Mouse (Mus musculus): Measurements from ENCODE around the gene Sftpa1. TPM values are rescaled to one million over a fixed set of nuclear protein-coding genes. Genes with fewer than 3 reads are reported as not detected.

Gene Sftpa1
- polyA plus RNA-seq, 1 experiment from 2014 or later = not detected

DNA sequence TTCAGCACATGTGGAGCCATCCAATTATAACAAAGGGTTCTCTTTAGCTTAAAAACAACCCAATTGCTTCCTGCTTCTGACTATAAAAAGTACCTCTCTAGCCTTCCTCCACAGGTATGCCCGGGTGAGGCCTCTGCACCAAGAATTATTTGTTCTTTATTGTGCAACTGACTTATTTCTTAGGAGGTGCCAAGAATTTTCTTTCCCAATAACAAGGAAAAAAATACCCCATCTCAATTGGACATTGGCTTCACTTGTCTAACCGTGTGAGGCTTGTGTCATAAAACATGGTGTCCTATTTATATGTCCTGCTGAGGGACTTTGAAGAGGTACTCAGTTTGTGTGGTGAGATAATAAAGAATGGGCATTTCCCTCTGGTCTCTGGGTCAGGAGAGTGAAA lies 38.9 kb downstream of the Sftpa1 start:
- WGBS = 83% methylated on average over 2 of the region's 2 CpGs
- no peaks in the 10 kb centered on the region for H3K9me3 ChIP-seq (ENCODE audit: control insufficient read depth, low read length)
- no peak for DNase-seq (ENCODE audit: low spot score)
- no peak for ATAC-seq (ENCODE audit: low read depth)
- H3K36me3 ChIP-seq (ENCODE audit: control insufficient read depth, insufficient read depth, low read length) = no peaks in the 10 kb centered on the region
- no peak overlapping the region for H3K4me3 ChIP-seq (ENCODE audit: low read depth, low read length)
- no peaks in the 10 kb centered on the region for H3K27me3 ChIP-seq (replicated peaks; ENCODE audit: control insufficient read depth, insufficient read depth, low read length)
- H3K9ac ChIP-seq (ENCODE audit: low read depth, low read length) = no peak overlapping the region
- no peaks in the 10 kb centered on the region for H3K4me1 ChIP-seq (ENCODE audit: control insufficient read depth, insufficient read depth, low read length)
- no peak overlapping the region for H3K27ac ChIP-seq (replicated peaks; ENCODE audit: low read depth, low read length)
- H3K4me2 ChIP-seq (ENCODE audit: low read depth, low read length) = no peak overlapping the region

DNA sequence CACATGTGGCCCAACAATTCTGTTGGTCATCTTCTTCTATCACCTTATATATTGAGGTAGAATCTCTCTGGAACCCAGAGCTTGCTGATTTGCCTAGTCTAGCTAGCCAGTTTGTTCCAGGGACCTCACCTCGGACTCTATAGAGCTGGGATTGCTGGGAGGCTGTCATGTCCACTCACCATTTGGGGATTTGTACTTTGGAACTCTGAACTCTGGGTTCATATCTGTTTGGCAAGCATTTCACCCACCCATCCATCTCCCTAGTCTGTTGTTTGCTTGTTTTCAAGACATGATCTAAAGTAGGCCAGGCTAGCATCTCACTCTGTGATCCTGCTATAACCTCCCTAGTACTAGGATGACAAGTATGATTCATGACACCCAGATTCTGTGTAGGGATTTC lies 43.2 kb downstream of the Sftpa1 start:
- 53% methylated on average over 1 of the region's 1 CpGs for WGBS
- no peak overlapping the region for H3K9ac ChIP-seq (ENCODE audit: low read depth, low read length)
- H3K4me1 ChIP-seq (ENCODE audit: control insufficient read depth, insufficient read depth, low read length) = no peaks in the 10 kb centered on the region
- no peak overlapping the region for H3K4me3 ChIP-seq (ENCODE audit: low read depth, low read length)
- H3K27me3 ChIP-seq (replicated peaks; ENCODE audit: control insufficient read depth, insufficient read depth, low read length) = no peaks in the 10 kb centered on the region
- no peak overlapping the region for H3K4me2 ChIP-seq (ENCODE audit: low read depth, low read length)
- no peaks in the 10 kb centered on the region for H3K36me3 ChIP-seq (ENCODE audit: control insufficient read depth, insufficient read depth, low read length)
- DNase-seq (ENCODE audit: low spot score) (no peak), ATAC-seq (ENCODE audit: low read depth) (no peak)
- H3K27ac ChIP-seq (replicated peaks; ENCODE audit: low read depth, low read length) = no peak overlapping the region
- no peaks in the 10 kb centered on the region for H3K9me3 ChIP-seq (ENCODE audit: control insufficient read depth, low read length)

DNA sequence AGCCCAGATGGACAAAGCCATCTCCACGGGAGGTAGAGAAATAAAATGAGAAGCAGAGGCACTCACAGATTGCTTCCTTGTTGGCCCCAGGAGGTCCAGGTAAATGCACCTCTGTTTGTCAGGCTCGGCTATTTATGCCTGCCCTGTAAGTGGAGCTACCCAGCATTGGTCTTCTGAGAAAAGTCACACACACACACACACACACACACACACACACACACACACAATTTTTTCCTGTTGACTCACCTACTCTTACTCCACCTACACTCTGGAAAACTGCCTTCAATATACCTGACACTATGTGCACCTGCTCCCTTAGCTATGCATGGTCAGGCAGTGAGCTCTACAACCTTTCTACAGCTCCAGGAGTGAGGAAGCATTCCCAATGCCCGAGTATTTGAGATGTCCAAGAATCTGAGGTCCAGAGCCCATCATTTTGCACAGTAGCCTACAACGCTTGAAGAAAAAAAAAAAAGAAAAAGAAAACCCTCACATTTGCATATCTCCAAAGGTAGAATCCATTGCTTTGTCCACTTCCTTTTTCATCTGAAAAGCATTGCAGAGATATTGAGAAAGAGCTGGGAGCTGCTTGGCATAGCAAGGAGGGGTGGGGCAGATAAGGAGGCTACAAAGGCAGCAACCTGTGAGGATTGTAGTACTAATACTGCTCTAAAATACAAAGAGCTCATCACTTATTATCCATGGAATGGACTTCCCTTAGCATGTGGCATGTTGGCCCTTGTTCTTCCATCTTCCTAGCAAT lies 53.7 kb downstream of the Sftpa1 start, which contains the start of gene Sftpd:
Sftpd (minus strand) TSS at position 91 of the 763 bp plus-strand sequence.
- no peaks in the 10 kb centered on the region for H3K9me3 ChIP-seq (ENCODE audit: control insufficient read depth, low read length)
- no peaks in the 10 kb centered on the region for H3K4me1 ChIP-seq (ENCODE audit: control insufficient read depth, insufficient read depth, low read length)
- H3K4me2 ChIP-seq (ENCODE audit: low read depth, low read length) = no peak within 1 kb of the TSS
- H3K4me3 ChIP-seq (ENCODE audit: low read depth, low read length) = no peak within 1 kb of the TSS
- no peak within 1 kb of the TSS for H3K9ac ChIP-seq (ENCODE audit: low read depth, low read length)
- no peak within 1 kb of the TSS for H3K27ac ChIP-seq (replicated peaks; ENCODE audit: low read depth, low read length)
- no peaks in the 10 kb centered on the region for H3K36me3 ChIP-seq (ENCODE audit: control insufficient read depth, insufficient read depth, low read length)
- no peaks in the 10 kb centered on the region for H3K27me3 ChIP-seq (replicated peaks; ENCODE audit: control insufficient read depth, insufficient read depth, low read length)
- DNase-seq (ENCODE audit: low spot score) (no peak), ATAC-seq (ENCODE audit: low read depth) (no peak)
- 77% methylated on average over 4 of the region's 4 CpGs for WGBS

Other genes with a start within 250 kb of the Sftpa1 start
- 1.8 and 1.9 TPM in 2 replicates for gene Sh2d4b, start 238.5 kb upstream of the Sftpa1 start, polyA plus RNA-seq (2014; fragmentation: Nextera tagmentation; extraction: Ambion mirVana)
- gene Tspan14, start 165.0 kb upstream of the Sftpa1 start, polyA plus RNA-seq (2014; fragmentation: Nextera tagmentation; extraction: Ambion mirVana) = 72.7 and 76.2 TPM in 2 replicates
- gene Fam213a, start 118.0 kb upstream of the Sftpa1 start, polyA plus RNA-seq (2014; fragmentation: Nextera tagmentation; extraction: Ambion mirVana) = 35.7 and 39.7 TPM in 2 replicates
- 0.29 TPM in 1 of 2 replicates, not detected in the other for gene Dydc2, start 62.6 kb upstream of the Sftpa1 start, polyA plus RNA-seq (2014; fragmentation: Nextera tagmentation; extraction: Ambion mirVana)
- 0.24 TPM in 1 of 2 replicates, not detected in the other for gene Dydc1, start 58.9 kb upstream of the Sftpa1 start, polyA plus RNA-seq (2014; fragmentation: Nextera tagmentation; extraction: Ambion mirVana)
- gene Mat1a, start 26.7 kb upstream of the Sftpa1 start, polyA plus RNA-seq (2014; fragmentation: Nextera tagmentation; extraction: Ambion mirVana) = 0.15 and 0.20 TPM in 2 replicates
- not detected in 2 replicates for gene Mbl1, start 19.7 kb downstream of the Sftpa1 start, polyA plus RNA-seq (2014; fragmentation: Nextera tagmentation; extraction: Ambion mirVana)
- gene Sftpd, start 53.4 kb downstream of the Sftpa1 start, polyA plus RNA-seq (2014; fragmentation: Nextera tagmentation; extraction: Ambion mirVana) = 0.26 and 0.39 TPM in 2 replicates
- gene Gm2832, start 147.0 kb downstream of the Sftpa1 start, polyA plus RNA-seq (2014; fragmentation: Nextera tagmentation; extraction: Ambion mirVana) = 0.13 TPM in 1 of 2 replicates, not detected in the other
- gene Gm5798, start 216.8 kb downstream of the Sftpa1 start, polyA plus RNA-seq (2014; fragmentation: Nextera tagmentation; extraction: Ambion mirVana) = not detected in 2 replicates

Data from embryonic facial prominence, embryonic 14.5 days (tissue).